Comparison of ENCODE assay signal across 21 mouse cellular contexts in genomic region chr11:3243771-3244170, GRCm38 (mm10). TPM values are rescaled to one million over a fixed set of nuclear protein-coding genes. Genes with fewer than 3 reads are reported as not detected.
DNase-seq lines count a peak whose midpoint lies in the region; ATAC-seq and TF ChIP-seq lines count a peak whose summit lies in the region.
"Had no signal": no experiment of that assay in that cellular context is flagged by ENCODE, and none has a peak within 500 bp of the region (broad histone marks: within the 10 kb centered on the region; RNA-seq: fewer than 3 reads in every experiment).

No protein-coding gene starts in this region.

- H3K27me3 ChIP-seq in cerebellum, adult 2 months (ENCODE audit: control insufficient read depth, insufficient read depth, low read length) = no peaks in the 10 kb centered on the region
- no peaks in the 10 kb centered on the region for H3K27me3 ChIP-seq in CH12.LX (replicated peaks)
- H3K27me3 ChIP-seq: heart, embryonic 12.5 days; hindbrain, embryonic 13.5 days; limb, embryonic 13.5 days; megakaryocyte, embryonic 14.5 days; midbrain, embryonic 15.5 days had no signal

- ATAC-seq in megakaryocyte, adult 5-6 weeks (ENCODE audit: poor library complexity, severe bottlenecking) = no peak
- ATAC-seq in activated CD4-positive, CD25-positive, alpha-beta regulatory T cell, adult 4 months = no peak
- ATAC-seq: forebrain, embryonic 16.5 days; inflammation-experienced regulatory T-cells, adult 6 months; midbrain, embryonic 15.5 days had no signal

- TF ChIP-seq RAD21 in CH12.LX (IDR thresholded peaks at IDR 0.05; ENCODE audit: low read depth, low read length) = no peak

- H3K79me2 ChIP-seq in CH12.LX (replicated peaks; ENCODE audit: control insufficient read depth, extremely low read depth, insufficient read depth, poor library complexity, severe bottlenecking) = no peaks in the 10 kb centered on the region

- 0 out of 2 replicates have a peak overlapping the region, but pooled peaks have one; percentile 15 for H3K27ac ChIP-seq in cerebellum, adult 2 months (ENCODE audit: insufficient read depth, low read length)
- H3K27ac ChIP-seq in CH12.LX (ENCODE audit: insufficient read depth, low read depth) = no peak overlapping the region
- H3K27ac ChIP-seq: gastrocnemius, adult 2 months; hindbrain, embryonic 13.5 days; limb, embryonic 13.5 days; midbrain, embryonic 15.5 days had no signal

- no peak for TF ChIP-seq POLR2A in cerebellum, adult 2 months (IDR thresholded peaks at IDR 0.05; ENCODE audit: borderline replicate concordance, insufficient read depth, low read length)
- no peak; the same call in 1 of the 2 replicates for TF ChIP-seq POLR2A in CH12.LX (IDR thresholded peaks at IDR 0.05; ENCODE audit: low read depth, low read length)

- H3K4me1 ChIP-seq in cerebellum, adult 2 months (ENCODE audit: control insufficient read depth, insufficient read depth, low read length) = peaks cover 7% of the 10 kb centered on the region; the same call in 1 of the 2 replicates
- H3K4me1 ChIP-seq in CH12.LX (ENCODE audit: control insufficient read depth in 1 of 2, insufficient read depth in 2 of 2) = no peaks in the 10 kb centered on the region
- H3K4me1 ChIP-seq: hindbrain, embryonic 13.5 days; limb, embryonic 13.5 days; midbrain, embryonic 15.5 days had no signal

- H3K36me3 ChIP-seq in CH12.LX (replicated peaks in 1 of 2; ENCODE audit: control insufficient read depth in 1 of 2, insufficient read depth in 1 of 2, low read length in 1 of 2) = peaks cover 77 to 95% of the 10 kb centered on the region in 2 experiments

- dilution Hi-C loops in CH12.LX (cut with MboI; ENCODE audit: extremely low pct_ligation_motif_present, extremely low pct_unique_long_range_greater_than_20kb, low sequenced_read_pairs) = no loop called here

- whole genome bisulfite sequencing in cerebellum, adult 2 months = 15% methylated on average over 4 of the region's 4 CpGs

- no peak for TF ChIP-seq EP300 in CH12.LX (IDR thresholded peaks at IDR 0.05; ENCODE audit: low read length)

- no peak overlapping the region for H3K9ac ChIP-seq in CH12.LX (ENCODE audit: insufficient read depth, low read depth)
- H3K9ac ChIP-seq: heart, embryonic 12.5 days; hindbrain, embryonic 13.5 days; limb, embryonic 13.5 days; midbrain, embryonic 15.5 days had no signal

- H3K4me3 ChIP-seq in cerebellum, adult 2 months (replicated peaks; ENCODE audit: insufficient read depth, low read depth, low read length) = no peak overlapping the region
- no peak overlapping the region for H3K4me3 ChIP-seq in CH12.LX (replicated peaks in 1 of 3; ENCODE audit: low read depth in 2 of 3, low read length in 2 of 3, poor library complexity in 1 of 3)
- H3K4me3 ChIP-seq: gastrocnemius, adult 2 months; heart, embryonic 12.5 days; hindbrain, embryonic 13.5 days; limb, embryonic 13.5 days; megakaryocyte, embryonic 14.5 days; midbrain, embryonic 15.5 days had no signal

- peak; percentile 37 to 38 for DNase-seq in cerebellum, adult 2 months
- DNase-seq in cerebellum, adult 8-10 months = no peak
- DNase-seq in layer of hippocampus, adult 9-11 months = peak; percentile 36
- no peak for DNase-seq in layer of hippocampus, adult 9-10 months (ENCODE audit: low spot score)
- DNase-seq in CH12.LX (ENCODE audit: extremely low read depth) = no peak
- DNase-seq in cerebellum, postnatal 14 days = peak; percentile 48
- DNase-seq: adrenal gland, postnatal 25 days; embryo, embryonic 11 days; gastrocnemius, adult 2 months; heart, postnatal 14 days; kidney, postnatal 36 days; lung, postnatal 14 days had no signal

- in situ Hi-C loops in CH12.LX (cut with MboI; ENCODE audit: low pct_ligation_motif_present, low pct_unique_long_range_greater_than_20kb, low sequenced_read_pairs) = no loop called here

- peaks cover 6% of the 10 kb centered on the region for H3K9me3 ChIP-seq in CH12.LX (replicated peaks; ENCODE audit: low read length)
- H3K9me3 ChIP-seq: heart, embryonic 12.5 days; hindbrain, embryonic 13.5 days; limb, embryonic 13.5 days; midbrain, embryonic 15.5 days had no signal

- H3K4me2 ChIP-seq in CH12.LX (ENCODE audit: insufficient read depth, low read depth, poor library complexity, severe bottlenecking) = no peak overlapping the region
- H3K4me2 ChIP-seq: heart, embryonic 12.5 days; hindbrain, embryonic 13.5 days; limb, embryonic 13.5 days; midbrain, embryonic 15.5 days had no signal

- TF ChIP-seq CTCF in cerebellum, adult 2 months (IDR thresholded peaks at IDR 0.05; ENCODE audit: borderline replicate concordance, insufficient read depth, low read depth, low read length) = no peak
- no peak for TF ChIP-seq CTCF in CH12.LX (conservative IDR thresholded peaks at IDR 0.05 in 1 of 2, IDR thresholded peaks at IDR 0.05 in 1 of 2; ENCODE audit: low read depth in 2 of 2, low read length in 2 of 2)

TF ChIP-seq in CH12.LX, 34 proteins besides CTCF, POLR2A, EP300 and RAD21:
- no peak for TF ChIP-seq TCF12 (IDR thresholded peaks at IDR 0.05; ENCODE audit: low read depth, low read length)
- 0 out of 2 replicates have a peak, but pooled peaks have one; percentile 46 for TF ChIP-seq POLR2AphosphoS2 (IDR thresholded peaks at IDR 0.05; ENCODE audit: low read depth, low read length)
- no peak for TF ChIP-seq NELFE (IDR thresholded peaks at IDR 0.05; ENCODE audit: low read depth, low read length)
- TF ChIP-seq MYC (IDR thresholded peaks at IDR 0.05; ENCODE audit: low read depth, low read length) = no peak
- no peak for TF ChIP-seq ETS1 (conservative IDR thresholded peaks at IDR 0.05; ENCODE audit: low read depth, low read length)

RNA-seq across cellular contexts. Expression of gene Drg1, which starts 22.4 kb away (rescaled TPM):
- polyA plus RNA-seq in cerebellum, adult 2 months (2012; rRNA removed) = 83.2 and 85.9 TPM in 2 replicates
- total RNA-seq in CH12.LX (2012; rRNA removed) = 158 and 189 TPM in 2 replicates
- total RNA-seq in CH12.LX (2014; rRNA removed) = 439 and 480 TPM in 2 replicates
- polyA plus RNA-seq in CH12.LX (2012; ENCODE audit: insufficient read length, low read depth) = 249 and 267 TPM in 2 replicates
- 127 and 137 TPM in 2 replicates for total RNA-seq in megakaryocyte, adult 5-6 weeks (2015)
- 119 and 124 TPM in 2 replicates for total RNA-seq in megakaryocyte, adult 5-6 weeks (2017)
- 100 to 1,000 TPM; 166 to 178 TPM for polyA plus RNA-seq in activated CD4-positive, CD25-positive, alpha-beta regulatory T cell, adult 4 months (2017; shearing (Covaris generic))

RNA-seq across cellular contexts. Expression of gene Eif4enif1, which starts 41.6 kb away (rescaled TPM):
- polyA plus RNA-seq in cerebellum, adult 2 months (2012; rRNA removed) = 57.4 and 59.0 TPM in 2 replicates
- total RNA-seq in CH12.LX (2012; rRNA removed) (60.8 and 70.2 TPM in 2 replicates), CH12.LX (2014; rRNA removed) (54.5 and 59.7 TPM in 2 replicates)
- 115 and 127 TPM in 2 replicates for polyA plus RNA-seq in CH12.LX (2012; ENCODE audit: insufficient read length, low read depth)
- 76.8 and 80.1 TPM in 2 replicates for total RNA-seq in megakaryocyte, adult 5-6 weeks (2015)
- total RNA-seq in megakaryocyte, adult 5-6 weeks (2017) = 44.9 and 50.7 TPM in 2 replicates
- 10 to 100 TPM; 53.6 to 62.8 TPM for polyA plus RNA-seq in activated CD4-positive, CD25-positive, alpha-beta regulatory T cell, adult 4 months (2017; shearing (Covaris generic))

RNA-seq across cellular contexts. Expression of gene Patz1, which starts 44.9 kb away (rescaled TPM):
- polyA plus RNA-seq in cerebellum, adult 2 months (2012; rRNA removed) = 41.0 and 44.1 TPM in 2 replicates
- 29.5 and 30.5 TPM in 2 replicates for total RNA-seq in CH12.LX (2012; rRNA removed)
- total RNA-seq in CH12.LX (2014; rRNA removed) = 30.8 and 31.5 TPM in 2 replicates
- polyA plus RNA-seq in CH12.LX (2012; ENCODE audit: insufficient read length, low read depth) = 35.3 and 37.4 TPM in 2 replicates
- total RNA-seq in megakaryocyte, adult 5-6 weeks (2015) = 25.6 and 27.7 TPM in 2 replicates
- 27.2 and 33.2 TPM in 2 replicates for total RNA-seq in megakaryocyte, adult 5-6 weeks (2017)
- polyA plus RNA-seq in activated CD4-positive, CD25-positive, alpha-beta regulatory T cell, adult 4 months (2017; shearing (Covaris generic)) = 10 to 100 TPM; 13.3 to 15.6 TPM

RNA-seq across cellular contexts. Expression of gene Sfi1, which starts 50.5 kb away (rescaled TPM):
- 24.1 and 26.6 TPM in 2 replicates for polyA plus RNA-seq in cerebellum, adult 2 months (2012; rRNA removed)
- 17.5 and 25.2 TPM in 2 replicates for total RNA-seq in CH12.LX (2012; rRNA removed)
- 10.2 and 10.8 TPM in 2 replicates for total RNA-seq in CH12.LX (2014; rRNA removed)
- polyA plus RNA-seq in CH12.LX (2012; ENCODE audit: insufficient read length, low read depth) = 17.4 and 22.6 TPM in 2 replicates
- total RNA-seq in megakaryocyte, adult 5-6 weeks (2015) = 6.0 and 12.5 TPM in 2 replicates
- 7.5 and 9.6 TPM in 2 replicates for total RNA-seq in megakaryocyte, adult 5-6 weeks (2017)
- polyA plus RNA-seq in activated CD4-positive, CD25-positive, alpha-beta regulatory T cell, adult 4 months (2017; shearing (Covaris generic)) = 10 to 100 TPM; 33.1 to 45.9 TPM

Comparison
In these comparisons a context has a peak if more than half of its experiments do, and no peak if none do; other contexts are left out.
1. DNase-seq: peak in cerebellum, adult 2 months (2 of 2), layer of hippocampus, adult 9-11 months (single experiment) and cerebellum, postnatal 14 days (2 of 2); none in cerebellum, adult 8-10 months (single experiment), layer of hippocampus, adult 9-10 months (single experiment) and CH12.LX (single experiment).